Mouse (Mus musculus): Measurements from ENCODE around the gene Grik1.

DNA sequence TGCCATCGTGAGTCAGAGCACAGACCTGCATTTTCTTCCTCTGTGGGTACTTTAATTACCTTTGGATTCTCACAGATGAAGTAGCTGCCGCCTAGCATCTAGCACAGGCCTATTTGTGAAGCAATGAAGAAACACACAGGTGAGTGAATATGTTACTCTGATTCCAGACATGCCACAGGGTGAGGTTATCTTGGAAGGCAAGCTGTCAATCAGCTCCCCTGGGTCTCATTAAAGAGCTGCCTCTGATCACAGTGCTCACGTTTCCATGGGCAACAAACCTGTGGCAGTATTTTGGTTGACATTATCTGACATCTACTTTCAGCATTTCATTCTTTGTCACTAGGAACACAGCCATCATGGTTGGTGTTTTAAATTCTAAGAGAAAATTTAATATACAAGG, 112.7 kb downstream of the Grik1 start:
- no peak for TF ChIP-seq CTCF (IDR thresholded peaks at IDR 0.05; ENCODE audit: insufficient read depth, low read depth, low read length)
- TF ChIP-seq POLR2A (IDR thresholded peaks at IDR 0.05; ENCODE audit: insufficient read depth, low read depth, low read length): no peak
